8 mouse cellular contexts compared by ENCODE assay signal in the genomic region with DNA sequence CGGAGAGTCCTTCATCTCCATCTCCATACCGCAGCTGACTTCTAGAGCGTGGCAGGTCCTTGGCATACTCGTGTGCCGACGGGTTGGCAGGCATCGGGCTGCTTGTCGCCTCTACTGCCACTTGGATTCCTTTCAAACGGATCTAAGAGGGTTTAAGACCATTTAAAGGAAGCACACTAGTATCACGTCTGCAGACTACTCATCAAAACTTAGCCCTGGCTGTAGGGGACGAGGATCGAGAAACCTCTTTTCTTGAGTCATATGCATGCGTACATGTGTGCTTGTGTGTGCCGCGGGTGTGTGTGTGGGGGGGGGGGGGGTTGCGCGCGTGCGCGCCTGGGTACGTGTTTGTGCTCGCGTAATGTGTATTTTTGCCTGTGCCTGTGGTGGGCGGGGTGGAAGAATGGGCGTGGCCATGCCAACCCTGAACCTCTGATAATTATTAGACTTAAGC. TPM values are rescaled to one million over a fixed set of nuclear protein-coding genes. Genes with fewer than 3 reads are reported as not detected.
DNase-seq lines count a peak whose midpoint lies in the region; ATAC-seq lines count a peak whose summit lies in the region.

No protein-coding gene starts in this region.

- H3K27ac ChIP-seq in intestine, embryonic 16.5 days (ENCODE audit: low read length), result peak overlapping the region; percentile 93
- H3K27ac ChIP-seq in limb, embryonic 13.5 days, result peak overlapping the region; percentile 97
- H3K27ac ChIP-seq in midbrain, embryonic 14.5 days (replicated peaks; ENCODE audit: low read depth, low read length), result peak overlapping the region; percentile 70

- no peaks in the 10 kb centered on the region for H3K27me3 ChIP-seq in intestine, embryonic 16.5 days (replicated peaks; ENCODE audit: control insufficient read depth, insufficient read depth, low read length)
- H3K27me3 ChIP-seq in limb, embryonic 13.5 days, result no peaks in the 10 kb centered on the region
- H3K27me3 ChIP-seq in midbrain, embryonic 14.5 days (ENCODE audit: control insufficient read depth, insufficient read depth, low read length), result no peaks in the 10 kb centered on the region

- H3K4me3 ChIP-seq in intestine, embryonic 16.5 days (ENCODE audit: low read length), result peak overlapping the region; percentile 84
- peak overlapping the region; percentile 87 for H3K4me3 ChIP-seq in limb, embryonic 13.5 days
- peak overlapping the region; percentile 90 for H3K4me3 ChIP-seq in midbrain, embryonic 14.5 days (replicated peaks; ENCODE audit: low read depth, low read length)

- H3K9ac ChIP-seq in intestine, embryonic 16.5 days (ENCODE audit: low read depth, low read length), result peak overlapping the region; percentile 75
- H3K9ac ChIP-seq in limb, embryonic 13.5 days, result peak overlapping the region; percentile 68
- peak overlapping the region; percentile 27; the same call in 1 of the 2 replicates for H3K9ac ChIP-seq in midbrain, embryonic 14.5 days (replicated peaks; ENCODE audit: low read length)

- peaks cover 6% of the 10 kb centered on the region for H3K4me1 ChIP-seq in intestine, embryonic 16.5 days (ENCODE audit: control insufficient read depth, insufficient read depth, low read length)
- H3K4me1 ChIP-seq in limb, embryonic 13.5 days, result peaks cover 13% of the 10 kb centered on the region
- H3K4me1 ChIP-seq in midbrain, embryonic 14.5 days (ENCODE audit: control insufficient read depth, insufficient read depth, low read length), result 0 out of 2 replicates have a peak, but pooled peaks cover 4% of the 10 kb centered on the region

- ATAC-seq in intestine, embryonic 16.5 days, result peak; percentile 23
- peak; percentile 12 for ATAC-seq in limb, embryonic 13.5 days (ENCODE audit: low FRiP score, low read depth)
- ATAC-seq in midbrain, embryonic 14.5 days (ENCODE audit: low FRiP score, low TSS enrichment), result peak; percentile 46

- intact Hi-C loops in gastrocnemius, postnatal 36 days (cut with DNase I), result no loop called here

- no peaks in the 10 kb centered on the region for H3K36me3 ChIP-seq in intestine, embryonic 16.5 days (ENCODE audit: control insufficient read depth, insufficient read depth, low read length)
- H3K36me3 ChIP-seq in limb, embryonic 13.5 days, result peaks cover 4% of the 10 kb centered on the region
- H3K36me3 ChIP-seq in midbrain, embryonic 14.5 days (ENCODE audit: control insufficient read depth, insufficient read depth, low read length), result 0 out of 2 replicates have a peak, but pooled peaks cover 3% of the 10 kb centered on the region

- under 1% methylated on average over 25 of the region's 25 CpGs for WGBS in intestine, embryonic 16.5 days
- under 1% methylated on average over 25 of the region's 25 CpGs for WGBS in limb, embryonic 13.5 days
- under 1% methylated on average over 25 of the region's 25 CpGs for WGBS in midbrain, embryonic 14.5 days

- no peaks in the 10 kb centered on the region for H3K9me3 ChIP-seq in intestine, embryonic 16.5 days (ENCODE audit: control insufficient read depth, low read length)
- no peaks in the 10 kb centered on the region for H3K9me3 ChIP-seq in limb, embryonic 13.5 days
- no peaks in the 10 kb centered on the region for H3K9me3 ChIP-seq in midbrain, embryonic 14.5 days (ENCODE audit: control insufficient read depth, low read length)

- peak overlapping the region; percentile 81 for H3K4me2 ChIP-seq in intestine, embryonic 16.5 days (ENCODE audit: low read depth, low read length)
- peak overlapping the region; percentile 82 for H3K4me2 ChIP-seq in limb, embryonic 13.5 days (replicated peaks)
- peak overlapping the region; percentile 58 for H3K4me2 ChIP-seq in midbrain, embryonic 14.5 days (ENCODE audit: low read length)

- DNase-seq in urinary bladder, adult 18-20 months (ENCODE audit: low spot score in 2 of 2), result peak; percentile 38 to 40
- DNase-seq in urinary bladder, postnatal 4 days (ENCODE audit: low spot score in 2 of 2), result no peak
- peak; percentile 80 for DNase-seq in embryo, embryonic 10.5 days (ENCODE audit: low spot score)
- peak; percentile 25 to 26 for DNase-seq in gastrocnemius, postnatal 36 days
- DNase-seq in midbrain, embryonic 14.5 days, result peak; percentile 76
- DNase-seq in spleen, postnatal 14 days (ENCODE audit: low spot score in 2 of 2), result peak; percentile 62 to 64

RNA-seq across cellular contexts. Expression of a gene that starts 0.7 kb away (rescaled TPM):
- 10 to 100 TPM; 11.7 to 14.2 TPM for total RNA-seq in gastrocnemius, postnatal 36 days (2021)
- polyA plus RNA-seq in intestine, embryonic 16.5 days (2015; fragmentation: Nextera tagmentation; extraction: Ambion mirVana), result 20.6 and 21.7 TPM in 2 replicates
- polyA plus RNA-seq in limb, embryonic 13.5 days (2015; fragmentation: Nextera tagmentation; extraction: Ambion mirVana), result 40.7 and 42.8 TPM in 2 replicates
- 41.6 and 52.2 TPM in 2 replicates for polyA plus RNA-seq in midbrain, embryonic 14.5 days (2014; fragmentation: Nextera tagmentation; extraction: Ambion mirVana)

RNA-seq across cellular contexts. Expression of a gene that starts 23.4 kb away (rescaled TPM):
- 1 to 10 TPM; 5.0 to 7.4 TPM for total RNA-seq in gastrocnemius, postnatal 36 days (2021)
- 252 and 287 TPM in 2 replicates for polyA plus RNA-seq in intestine, embryonic 16.5 days (2015; fragmentation: Nextera tagmentation; extraction: Ambion mirVana)
- polyA plus RNA-seq in limb, embryonic 13.5 days (2015; fragmentation: Nextera tagmentation; extraction: Ambion mirVana), result 361 and 398 TPM in 2 replicates
- 61.6 and 103 TPM in 2 replicates for polyA plus RNA-seq in midbrain, embryonic 14.5 days (2014; fragmentation: Nextera tagmentation; extraction: Ambion mirVana)

RNA-seq across cellular contexts. Expression of a gene that starts 32.6 kb away (rescaled TPM):
- not detected for total RNA-seq in gastrocnemius, postnatal 36 days (2021)
- 0.27 TPM in 1 of 2 replicates, not detected in the other for polyA plus RNA-seq in intestine, embryonic 16.5 days (2015; fragmentation: Nextera tagmentation; extraction: Ambion mirVana)
- 16.4 and 17.8 TPM in 2 replicates for polyA plus RNA-seq in limb, embryonic 13.5 days (2015; fragmentation: Nextera tagmentation; extraction: Ambion mirVana)
- 4.3 and 9.6 TPM in 2 replicates for polyA plus RNA-seq in midbrain, embryonic 14.5 days (2014; fragmentation: Nextera tagmentation; extraction: Ambion mirVana)

Comparison
In these comparisons a context has a peak if more than half of its experiments do, and no peak if none do; other contexts are left out.
1. DNase-seq: peak in urinary bladder, adult 18-20 months (2 of 2), embryo, embryonic 10.5 days (single experiment), gastrocnemius, postnatal 36 days (2 of 2), midbrain, embryonic 14.5 days (single experiment) and spleen, postnatal 14 days (2 of 2); none in urinary bladder, postnatal 4 days (0 of 2).
2. Peak in every context shown above with its lines, with median percentiles within 50 percentile points of each other: ATAC-seq, H3K27ac ChIP-seq, H3K4me2 ChIP-seq, H3K4me3 ChIP-seq and H3K9ac ChIP-seq.